Mouse (Mus musculus) MEL (cell line): ENCODE results near the gene Ppp2r2c. TPM values are rescaled to one million over a fixed set of nuclear protein-coding genes. Genes with fewer than 3 reads are reported as not detected.
A peak's percentile ranks its signal among the peaks of the same experiment; 100 is the strongest.

ENCODE experiments used
- DNase-seq: peaks from one replicate; pipeline ENCODE4 v3.0.0; 2011; ENCODE audit warnings: low read depth, low spot score
- H3K27ac ChIP-seq: 2 replicates; pipeline ENCODE4 v1.5.1; 2012; ENCODE audit warnings: low read depth, mild to moderate bottlenecking, control low read depth, low read length, moderate library complexity; ENCODE audit not compliant: control insufficient read depth
- H3K27me3 ChIP-seq, 2 experiments: fragments of 150-350 bp in 1 of 2; sonication (generic) in 1 of 2; 2 replicates each; pipeline ENCODE4 v1.6.1; 2012; ENCODE audit warnings: low read length in 2 of 2, mild to moderate bottlenecking in 2 of 2, improper control_type of control experiment in 1 of 2, moderate library complexity in 1 of 2; ENCODE audit not compliant: insufficient read depth in 2 of 2, control insufficient read depth in 1 of 2
- H3K36me3 ChIP-seq, 2 experiments: 2 replicates each; pipeline ENCODE4 v1.6.1; 2012 to 2014; ENCODE audit warnings: low read length in 2 of 2, improper control_type of control experiment in 1 of 2, inconsistent platforms in 1 of 2, mild to moderate bottlenecking in 1 of 2; ENCODE audit not compliant: insufficient read depth in 2 of 2, control insufficient read depth in 1 of 2
- H3K4me1 ChIP-seq, 2 experiments: fragments of 150-350 bp in 1 of 2; sonication (generic) in 1 of 2; 2 replicates each; pipeline ENCODE4 v1.6.1; 2012; ENCODE audit warnings: low read length in 2 of 2, improper control_type of control experiment in 1 of 2, mild to moderate bottlenecking in 1 of 2; ENCODE audit not compliant: insufficient read depth in 2 of 2, control insufficient read depth in 1 of 2
- H3K4me3 ChIP-seq, 2 experiments: fragments of 150-350 bp in 1 of 2; sonication (generic) in 1 of 2; 2 replicates each; pipeline ENCODE4 v1.5.1; 2012; ENCODE audit warnings: low read depth in 2 of 2, low read length in 2 of 2, mild to moderate bottlenecking in 2 of 2, moderate library complexity in 2 of 2, control low read depth in 1 of 2, improper control_type of control experiment in 1 of 2; ENCODE audit not compliant: control insufficient read depth in 1 of 2, insufficient read depth in 1 of 2
- H3K79me2 ChIP-seq: 2 replicates; pipeline ENCODE4 v1.6.1; 2012; ENCODE audit warnings: mild to moderate bottlenecking, low read length, moderate library complexity; ENCODE audit not compliant: control insufficient read depth, poor library complexity, insufficient read depth
- H3K9ac ChIP-seq: 2 replicates; pipeline ENCODE4 v1.6.1; 2012; ENCODE audit warnings: low read depth, mild to moderate bottlenecking, control low read depth, low read length, moderate library complexity; ENCODE audit not compliant: control insufficient read depth, poor library complexity, severe bottlenecking
- H3K9me3 ChIP-seq: fragments of 150-350 bp; sonication (generic); replicated peaks from 2 replicates; pipeline ENCODE4 v1.6.1; 2012; ENCODE audit warnings: mild to moderate bottlenecking, low read length, improper control_type of control experiment, moderate library complexity; ENCODE audit not compliant: insufficient read depth
- CTCF ChIP-seq, 3 experiments: IDR thresholded peaks in 2 of 3; conservative IDR thresholded peaks in 1 of 3; 2 replicates each; pipeline ENCODE4 v1.5.1; 2011 to 2012; ENCODE audit warnings: low read length in 3 of 3, low read depth in 2 of 3, mild to moderate bottlenecking in 2 of 3, improper control_type of control experiment in 1 of 3, inconsistent platforms in 1 of 3, mixed read lengths in 1 of 3, moderate library complexity in 1 of 3; ENCODE audit not compliant: control insufficient read depth in 1 of 3, insufficient read depth in 1 of 3, poor library complexity in 1 of 3, severe bottlenecking in 1 of 3
- ELF1 ChIP-seq: IDR thresholded peaks from 2 replicates; pipeline ENCODE4 v1.6.1; 2014; ENCODE audit warnings: low read depth, mild to moderate bottlenecking, inconsistent platforms, low read length, improper control_type of control experiment, moderate library complexity
- EP300 ChIP-seq, 2 experiments: IDR thresholded peaks; 2 replicates each; pipeline ENCODE4 v1.6.1; 2011; ENCODE audit warnings: improper control_type of control experiment in 2 of 2, low read length in 2 of 2, low read depth in 1 of 2, mild to moderate bottlenecking in 1 of 2
- HCFC1 ChIP-seq: IDR thresholded peaks from 2 replicates; pipeline ENCODE4 v1.6.1; 2012; ENCODE audit warnings: low read depth, mild to moderate bottlenecking, inconsistent platforms, low read length, improper control_type of control experiment, moderate library complexity
- JUND ChIP-seq: IDR thresholded peaks from 2 replicates; pipeline ENCODE4 v1.6.1; 2011; ENCODE audit warnings: low read depth, mild to moderate bottlenecking, improper control_type of control experiment, low read length
- MAFK ChIP-seq: IDR thresholded peaks from 2 replicates; pipeline ENCODE4 v1.6.1; 2011; ENCODE audit warnings: low read depth, mild to moderate bottlenecking, low read length, improper control_type of control experiment, borderline replicate concordance
- NELFE ChIP-seq: IDR thresholded peaks from 2 replicates; pipeline ENCODE4 v1.6.1; 2011; ENCODE audit warnings: low read depth, low read length, improper control_type of control experiment
- NRF1 ChIP-seq: IDR thresholded peaks from 2 replicates; pipeline ENCODE4 v1.6.1; 2014; ENCODE audit warnings: low read depth, mild to moderate bottlenecking, inconsistent platforms, low read length, improper control_type of control experiment, moderate library complexity; ENCODE audit not compliant: poor library complexity, insufficient read depth, severe bottlenecking
- POLR2AphosphoS5 ChIP-seq: IDR thresholded peaks from 2 replicates; pipeline ENCODE4 v1.6.1; 2012; ENCODE audit warnings: low read depth, borderline replicate concordance, mild to moderate bottlenecking, inconsistent platforms, low read length, moderate library complexity, mixed read lengths
- RAD21 ChIP-seq: IDR thresholded peaks from 2 replicates; pipeline ENCODE4 v1.6.1; 2011; ENCODE audit warnings: mild to moderate bottlenecking, low read depth, low read length, improper control_type of control experiment
- SMC3 ChIP-seq: IDR thresholded peaks from 2 replicates; pipeline ENCODE4 v1.6.1; 2011; ENCODE audit warnings: low read depth, low read length, improper control_type of control experiment
- TAL1 ChIP-seq: IDR thresholded peaks from 2 replicates; pipeline ENCODE4 v1.6.1; 2012; ENCODE audit warnings: mild to moderate bottlenecking, inconsistent platforms, low read length, moderate library complexity, mixed read lengths
- TBP ChIP-seq: IDR thresholded peaks from 2 replicates; pipeline ENCODE4 v1.8.0; 2011; ENCODE audit warnings: low read depth, low read length, improper control_type of control experiment
- UBTF ChIP-seq: IDR thresholded peaks from 2 replicates; pipeline ENCODE4 v1.6.1; 2012; ENCODE audit warnings: low read depth, mild to moderate bottlenecking, inconsistent platforms, low read length, improper control_type of control experiment, moderate library complexity, borderline replicate concordance; ENCODE audit not compliant: insufficient read depth
- USF1 ChIP-seq: IDR thresholded peaks from 2 replicates; pipeline ENCODE4 v1.6.1; 2014; ENCODE audit warnings: low read depth, mild to moderate bottlenecking, inconsistent platforms, low read length, improper control_type of control experiment, moderate library complexity
- USF2 ChIP-seq, 2 experiments: IDR thresholded peaks; 2 replicates each; pipeline ENCODE4 v1.6.1; 2011 to 2012; ENCODE audit warnings: improper control_type of control experiment in 2 of 2, low read length in 2 of 2, borderline replicate concordance in 1 of 2, inconsistent platforms in 1 of 2, low read depth in 1 of 2, mild to moderate bottlenecking in 1 of 2; ENCODE audit not compliant: insufficient read depth in 1 of 2
- ZC3H11A ChIP-seq: IDR thresholded peaks from 2 replicates; pipeline ENCODE4 v1.6.1; 2012; ENCODE audit warnings: low read depth, mild to moderate bottlenecking, inconsistent platforms, low read length, improper control_type of control experiment
- ZNF384 ChIP-seq: IDR thresholded peaks from 2 replicates; pipeline ENCODE4 v1.6.1; 2012; ENCODE audit warnings: low read depth, mild to moderate bottlenecking, inconsistent platforms, low read length, improper control_type of control experiment
- polyA plus RNA-seq, 2 experiments: library from polyadenylated mRNA; stranded (reverse) in 1 of 2; unstranded in 1 of 2; fragments of >175 nt in 1 of 2; fragments of >200 nt in 1 of 2; gene quantifications; 2 replicates each; pipeline versions ENCODE4 v1.2.1 to v1.2.4; 2012; ENCODE audit warnings: low replicate concordance in 2 of 2, low read depth in 1 of 2; ENCODE audit not compliant: insufficient read length in 2 of 2, insufficient read depth in 1 of 2, missing spikeins in 1 of 2
- total RNA-seq: library from RNA; depleted of rRNA; stranded (reverse); fragments of 300-350 nt; gene quantifications from 2 replicates; pipeline ENCODE4 v1.2.3, GENCODE M21; 2012

Gene Ppp2r2c
- total and polyA plus RNA-seq, 3 experiments: not detected

DNA sequence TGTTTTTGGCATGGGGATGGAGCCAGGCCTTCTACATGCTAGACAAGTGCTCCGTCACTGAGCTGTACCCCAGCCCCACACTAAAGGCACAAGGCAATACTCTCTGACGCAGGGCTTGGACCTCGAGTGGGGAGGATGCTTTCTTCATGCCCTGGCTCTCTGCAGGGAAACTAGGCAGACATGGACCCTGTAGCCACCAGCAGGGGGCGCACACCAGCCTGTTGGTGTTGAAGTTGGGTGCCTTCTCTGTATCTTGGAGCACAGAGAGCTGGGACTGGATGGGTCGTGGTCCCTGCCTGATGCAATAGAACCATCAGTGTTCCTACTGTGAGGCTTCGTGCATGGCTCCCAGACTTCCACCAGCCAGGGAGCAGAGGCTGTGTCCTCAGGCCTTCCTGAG lies 48.2 kb upstream of the Ppp2r2c start:
- TF ChIP-seq SMC3 (peak; percentile 46), CTCF (IDR thresholded peaks at IDR 0.05 in 2 of 3, conservative IDR thresholded peaks at IDR 0.05 in 1 of 3; ENCODE audit: control insufficient read depth in 1 of 3, insufficient read depth in 1 of 3, low read depth in 2 of 3, low read length in 3 of 3, poor library complexity in 1 of 3, severe bottlenecking in 1 of 3) (peak; percentile 86 to 98 (median 97)), ZNF384 (no peak), RAD21 (peak; percentile 14)
- TF ChIP-seq, all 39 proteins: peak for 3
- peaks cover 0 to 3% of the 10 kb centered on the region in 2 experiments; a peak in 1 of 4 replicates for H3K36me3 ChIP-seq
- H3K79me2 ChIP-seq: no peaks in the 10 kb centered on the region
- no peak overlapping the region for H3K27ac ChIP-seq
- no peaks in the 10 kb centered on the region for H3K9me3 ChIP-seq
- H3K27me3 ChIP-seq: no peaks in the 10 kb centered on the region
- H3K4me1 ChIP-seq: no peaks in the 10 kb centered on the region
- no peak overlapping the region for H3K4me3 ChIP-seq
- H3K9ac ChIP-seq: no peak overlapping the region
- peak; percentile 78 for DNase-seq

DNA sequence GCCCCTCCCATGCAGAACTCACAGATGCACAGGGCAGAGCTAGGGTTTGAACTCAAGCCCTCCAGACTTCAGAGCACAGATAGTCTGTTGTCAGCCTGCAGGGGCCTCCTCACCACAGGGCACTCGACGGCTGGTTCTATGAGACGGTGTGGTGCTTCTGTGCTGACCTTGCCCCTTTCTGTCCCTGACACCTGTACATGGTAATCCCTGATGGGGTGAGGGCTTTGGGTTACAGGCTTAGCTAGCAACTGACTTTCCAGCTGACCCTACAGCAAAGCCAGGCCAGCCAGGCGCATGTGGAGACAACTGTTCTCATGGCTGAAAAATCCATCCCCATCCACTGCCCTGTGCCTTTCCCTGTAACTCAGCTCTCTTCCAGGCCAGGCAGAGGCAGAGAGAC lies 45.4 kb upstream of the Ppp2r2c start:
- H3K9ac ChIP-seq: no peak overlapping the region
- no peaks in the 10 kb centered on the region for H3K4me1 ChIP-seq
- peaks cover 0 to 5% of the 10 kb centered on the region in 2 experiments; a peak in 1 of 4 replicates for H3K36me3 ChIP-seq
- TF ChIP-seq HCFC1 (no peak), NRF1 (no peak), CTCF (IDR thresholded peaks at IDR 0.05 in 2 of 3, conservative IDR thresholded peaks at IDR 0.05 in 1 of 3; ENCODE audit: control insufficient read depth in 1 of 3, insufficient read depth in 1 of 3, low read depth in 2 of 3, low read length in 3 of 3, poor library complexity in 1 of 3, severe bottlenecking in 1 of 3) (no peak), NELFE (no peak), JUND (no peak), ELF1 (no peak), UBTF (no peak), USF1 (no peak), ZC3H11A (no peak), TAL1 (no peak), POLR2AphosphoS5 (no peak), MAFK (no peak), USF2 (IDR thresholded peaks at IDR 0.05; ENCODE audit: borderline replicate concordance in 1 of 2, insufficient read depth in 1 of 2, low read depth in 1 of 2, low read length in 2 of 2) (no peak), SMC3 (no peak), EP300 (IDR thresholded peaks at IDR 0.05; ENCODE audit: low read depth in 1 of 2, low read length in 2 of 2) (no peak), ZNF384 (no peak), TBP (no peak)
- no peak for DNase-seq
- no peak overlapping the region for H3K4me3 ChIP-seq
- no peak overlapping the region for H3K27ac ChIP-seq
- H3K79me2 ChIP-seq: no peaks in the 10 kb centered on the region
- no peaks in the 10 kb centered on the region for H3K9me3 ChIP-seq
- no peaks in the 10 kb centered on the region for H3K27me3 ChIP-seq
